Mouse (Mus musculus): ENCODE measurements at regions not wholly inside any gene's neighbourhood (a gene's known extent, or its start where the extent isn't known, plus 50 kb on each side); places are given as distances from the start of the nearest gene placed in this dataset.
A peak's percentile ranks its signal among the peaks of the same experiment; 100 is the strongest.

DNA sequence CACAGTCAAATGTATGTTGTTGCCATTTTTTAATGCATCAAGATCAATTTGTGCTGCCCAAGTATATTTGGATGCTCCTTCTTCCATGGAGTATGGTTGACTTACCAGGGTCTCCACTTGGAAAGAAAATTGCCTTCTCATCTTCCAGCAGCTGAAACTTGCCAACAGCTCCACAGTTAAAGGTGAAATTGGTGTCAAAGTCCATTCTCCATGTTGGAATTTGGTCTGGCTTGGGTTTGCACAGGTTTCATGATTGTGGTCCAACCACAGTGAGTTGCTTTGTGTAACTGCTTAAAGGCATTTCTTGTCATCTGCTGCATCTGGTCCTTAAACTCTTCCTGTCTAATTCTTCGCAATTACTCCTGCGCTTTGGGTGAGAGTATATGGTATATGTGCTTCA lies 634.3 kb downstream of the Nup35 start:
- DNase-seq (ENCODE audit: low spot score in 2 of 2): no peak

DNA sequence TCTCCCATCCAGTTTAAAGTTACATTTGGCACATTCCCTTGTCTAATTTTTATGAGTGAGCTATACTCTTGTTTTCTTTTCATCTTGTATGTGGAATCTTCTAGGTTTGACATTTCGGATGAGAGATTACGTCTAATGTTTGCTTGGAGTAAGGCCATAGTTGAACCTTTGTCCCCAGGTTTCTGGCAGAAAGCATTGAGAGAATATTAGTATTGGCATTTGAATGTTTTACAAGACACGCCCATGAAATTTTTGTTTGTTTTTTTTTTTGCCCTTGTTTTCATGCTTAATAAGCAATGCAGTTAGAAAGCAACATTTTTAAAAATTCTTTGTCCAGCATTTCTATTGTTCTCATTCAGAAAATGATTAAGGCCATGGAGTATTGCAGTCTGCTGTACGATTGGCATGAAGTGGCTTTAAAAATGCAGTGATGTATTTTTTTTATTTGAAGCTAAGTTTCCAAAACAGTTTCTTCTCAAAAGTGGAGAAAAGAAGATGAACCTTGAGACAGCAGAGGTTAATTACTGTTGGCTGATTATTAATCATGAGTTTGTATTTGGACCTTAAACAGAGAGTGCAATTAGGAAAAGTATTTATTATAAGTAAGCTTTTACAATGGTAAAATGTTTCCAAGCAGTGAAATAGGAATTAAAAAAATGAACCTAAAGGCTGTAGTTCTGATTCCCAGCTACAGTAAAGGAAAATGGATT lies 645.2 kb downstream of the Nup35 start:
- DNase-seq (ENCODE audit: low spot score in 2 of 2): no peak

DNA sequence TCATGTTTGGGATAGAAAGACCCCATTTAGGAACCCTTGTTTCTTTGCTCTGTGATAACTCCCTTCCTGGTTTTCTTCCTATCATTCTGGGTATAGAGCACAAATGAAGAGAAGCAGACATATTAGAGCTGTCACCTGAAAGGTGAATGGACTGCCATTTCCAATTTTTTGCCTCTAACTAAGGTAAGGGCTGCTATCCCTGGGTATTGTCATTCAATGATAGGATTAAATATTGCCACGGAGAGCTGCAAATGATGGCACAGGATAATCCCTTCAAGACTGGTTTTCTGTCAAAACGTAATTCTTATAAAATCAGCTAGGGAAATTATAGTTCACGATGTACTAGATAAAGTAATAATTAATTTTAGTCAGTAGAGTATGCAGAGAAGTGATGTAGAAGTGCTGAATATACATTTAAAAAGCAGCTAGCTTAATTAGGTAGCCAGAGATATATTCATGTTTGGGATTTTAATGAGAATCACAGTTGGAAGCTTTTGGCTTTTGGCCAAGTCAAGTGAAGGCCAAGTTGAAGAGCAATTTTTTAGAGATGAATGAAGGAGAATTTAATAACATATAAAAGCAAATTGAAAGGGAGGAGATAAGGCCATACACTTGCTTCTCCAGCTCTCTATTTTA lies 652.3 kb downstream of the Nup35 start:
- peak in 1 of 2 experiments; percentile 13 for DNase-seq (ENCODE audit: low spot score in 2 of 2)

DNA sequence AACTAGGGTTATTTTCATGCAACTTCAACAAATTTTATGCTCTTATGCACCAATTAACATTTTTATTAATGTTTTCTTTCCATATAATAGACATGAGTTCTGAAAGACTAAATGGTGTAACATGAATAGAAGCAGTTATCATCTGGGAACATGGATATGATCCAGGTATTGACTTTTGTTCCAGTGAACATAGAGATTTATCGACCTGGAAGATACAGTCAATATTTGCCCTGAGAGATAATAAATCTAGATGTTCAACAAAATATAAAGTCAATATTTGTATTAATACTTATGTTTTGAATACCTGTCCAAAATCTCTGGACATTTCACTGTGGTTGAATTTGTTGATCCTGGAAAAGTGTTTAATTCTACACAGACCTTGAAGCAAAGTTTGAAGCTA lies 653.9 kb downstream of the Nup35 start:
- no peak for DNase-seq (ENCODE audit: low spot score in 2 of 2)

DNA sequence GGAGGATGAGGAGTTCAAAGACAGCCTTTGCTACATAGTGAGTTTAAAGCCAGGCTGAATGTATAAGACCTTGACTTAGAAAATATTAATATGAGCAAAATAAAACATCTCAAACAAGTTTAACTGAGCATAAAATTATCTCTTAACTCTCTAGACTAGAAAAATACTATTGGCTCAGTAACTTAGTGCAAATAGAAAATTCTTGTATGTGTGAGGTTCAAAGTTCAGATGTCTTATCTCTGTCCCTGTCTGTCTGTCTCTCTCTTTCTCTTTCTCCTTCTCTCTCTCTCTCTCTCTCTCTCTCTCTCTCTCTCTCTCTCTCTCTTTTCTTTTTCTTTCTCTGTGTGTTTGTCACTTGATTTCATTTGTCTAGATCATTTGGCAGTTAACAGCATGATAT lies 655.5 kb downstream of the Nup35 start:
- DNase-seq (ENCODE audit: low spot score in 2 of 2): no peak

DNA sequence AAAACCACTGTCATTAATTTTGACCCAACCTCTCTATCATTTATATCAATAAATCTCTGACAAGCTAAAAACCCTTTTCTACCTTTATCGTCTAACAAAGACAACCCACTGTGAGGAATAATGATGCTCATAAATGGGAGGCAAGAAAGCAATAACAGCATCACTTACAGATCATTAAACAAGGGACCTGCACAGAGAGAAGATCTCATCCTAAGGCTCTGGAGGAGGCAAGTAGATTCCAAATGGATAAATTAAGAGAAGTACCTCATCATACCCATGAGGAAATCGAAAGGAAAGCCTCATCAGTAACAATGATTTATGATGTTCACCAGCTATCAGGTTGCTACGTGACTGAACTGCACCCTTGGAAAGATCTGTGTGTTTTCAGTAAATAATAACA lies 670.4 kb downstream of the Nup35 start:
- DNase-seq (ENCODE audit: low spot score in 2 of 2): no peak

DNA sequence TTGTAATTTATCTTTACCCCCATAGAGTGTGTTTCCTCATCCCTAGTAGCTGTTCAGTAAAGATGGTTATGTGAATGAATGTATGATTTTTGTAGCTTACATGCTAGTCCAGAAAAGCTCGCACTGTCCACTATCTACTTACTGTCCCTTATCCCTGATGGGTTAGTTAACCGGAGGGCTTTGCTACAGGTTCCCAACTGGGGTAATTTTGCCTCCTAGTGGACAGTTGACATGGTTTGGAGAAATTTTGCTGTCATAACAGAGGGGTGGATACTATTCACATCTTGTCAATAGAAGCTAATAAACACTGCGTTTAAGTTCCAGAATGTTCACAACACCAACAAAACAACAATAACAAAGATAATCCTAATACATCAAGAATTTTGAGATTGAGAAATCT lies 711.6 kb downstream of the Nup35 start:
- DNase-seq (ENCODE audit: low spot score in 2 of 2): no peak

DNA sequence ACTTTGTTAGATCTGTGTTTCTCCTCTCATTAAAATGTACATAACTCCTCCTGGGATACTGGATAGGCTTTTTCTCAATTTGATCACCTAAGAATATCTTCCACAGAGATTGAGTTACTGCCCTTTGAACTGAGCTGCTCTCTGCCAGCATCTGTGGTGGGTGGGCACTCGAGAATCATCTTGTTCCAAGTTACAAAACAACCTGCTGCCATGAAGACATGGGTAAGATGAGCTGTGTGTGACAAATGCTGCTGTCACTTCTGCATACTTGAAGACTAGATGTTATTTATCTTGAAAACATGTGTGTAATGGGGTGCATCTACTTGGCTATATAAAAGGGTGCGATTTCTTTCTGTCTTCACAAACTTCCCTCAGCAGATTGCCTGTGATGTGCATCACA lies 716.0 kb upstream of the Zfp804a start:
- DNase-seq (ENCODE audit: low spot score in 2 of 2): no peak

DNA sequence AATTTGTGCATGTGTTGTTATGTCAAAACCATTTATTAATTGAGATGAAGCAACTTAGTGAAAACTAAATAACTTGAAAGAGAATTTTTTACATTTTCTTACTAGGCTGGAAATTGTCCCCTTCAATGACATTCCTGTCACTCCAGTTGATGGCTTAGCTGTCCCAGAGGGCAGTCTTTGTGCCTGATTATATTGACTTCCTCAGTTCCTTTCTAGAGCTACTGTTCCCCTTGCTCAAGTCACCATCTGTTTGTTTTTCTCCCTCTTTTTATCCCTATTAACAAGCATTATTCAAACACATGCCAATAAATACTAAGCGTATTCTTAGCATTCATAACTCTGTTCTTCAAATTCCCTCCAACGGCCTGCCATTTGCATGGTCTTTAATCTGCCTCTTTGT lies 712.6 kb upstream of the Zfp804a start:
- DNase-seq (ENCODE audit: low spot score in 2 of 2): no peak

Measured in cerebellum, postnatal 4 days (tissue).